Mouse (Mus musculus): ENCODE results near the gene Adcy7. TPM values are rescaled to one million over a fixed set of nuclear protein-coding genes. Genes with fewer than 3 reads are reported as not detected.

Gene Adcy7
- 3.7 and 6.3 TPM in 2 replicates for polyA plus RNA-seq (2015; fragmentation: Nextera tagmentation; extraction: Ambion mirVana)

GRCm38 (mm10) chr8:88272231-88273050 is at the start of gene Adcy7:
Adcy7 (plus strand) TSS chr8:88272403.

GRCm38 (mm10) chr8:88361708-88362428 is 89.7 kb downstream of the Adcy7 start, which contains the start of gene Brd7:
Brd7 (minus strand) TSS chr8:88362194.

Other genes with a start within 250 kb of the Adcy7 start
- gene Cnep1r1, start 153.6 kb upstream of the Adcy7 start, polyA plus RNA-seq (2015; fragmentation: Nextera tagmentation; extraction: Ambion mirVana): 39.7 and 44.2 TPM in 2 replicates
- 17.7 and 20.5 TPM in 2 replicates for gene Heatr3, start 134.5 kb upstream of the Adcy7 start, polyA plus RNA-seq (2015; fragmentation: Nextera tagmentation; extraction: Ambion mirVana)
- 3.6 and 4.1 TPM in 2 replicates for gene Tent4b, start 73.2 kb upstream of the Adcy7 start, polyA plus RNA-seq (2015; fragmentation: Nextera tagmentation; extraction: Ambion mirVana)
- 35.3 and 46.9 TPM in 2 replicates for gene Brd7, start 89.8 kb downstream of the Adcy7 start, polyA plus RNA-seq (2015; fragmentation: Nextera tagmentation; extraction: Ambion mirVana)
- 121 and 141 TPM in 2 replicates for gene Nkd1, start 249.0 kb downstream of the Adcy7 start, polyA plus RNA-seq (2015; fragmentation: Nextera tagmentation; extraction: Ambion mirVana)